Mouse (Mus musculus): Measurements from ENCODE around the gene Ccdc12. TPM values are rescaled to one million over a fixed set of nuclear protein-coding genes. Genes with fewer than 3 reads are reported as not detected.

Ccdc12 gene
- total and polyA plus RNA-seq, 3 experiments, result 85.2 to 104 (median 97.8) TPM

DNA sequence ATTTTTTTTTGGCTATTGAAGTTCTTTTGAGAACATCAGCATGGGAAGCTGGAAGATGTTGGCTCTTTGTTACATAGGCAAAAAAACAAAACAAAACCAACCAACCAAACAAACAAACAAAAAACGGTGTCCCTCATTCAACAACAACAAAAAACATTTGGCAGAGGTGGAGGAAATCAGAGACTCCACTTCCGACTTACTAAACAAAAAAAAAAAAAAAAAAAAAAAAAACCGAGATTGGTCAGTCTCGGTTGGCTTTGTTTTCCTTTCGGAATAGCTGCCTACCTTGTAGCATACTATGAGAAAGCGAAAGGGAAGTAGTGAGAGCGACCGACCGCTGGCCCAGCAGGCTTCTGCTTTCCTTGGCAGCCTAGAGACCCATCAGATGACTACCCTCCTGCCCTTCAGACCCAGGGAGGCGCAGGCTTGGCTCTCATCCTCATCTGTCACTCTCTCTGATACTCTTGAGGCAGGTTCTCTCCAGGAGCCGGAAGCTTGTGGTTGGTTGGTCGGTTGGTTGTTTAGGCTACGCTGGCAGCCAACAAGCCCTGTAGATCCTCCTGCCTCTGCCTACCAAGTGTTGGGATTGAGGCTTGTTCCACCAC is 1.3 kb downstream of the Ccdc12 start:
- H3K27me3 ChIP-seq (replicated peaks), result no peaks in the 10 kb centered on the region
- peak; percentile 30; the same call in 1 of the 2 replicates for TF ChIP-seq EP300 (IDR thresholded peaks at IDR 0.05; ENCODE audit: low read length)
- TF ChIP-seq CTCF (conservative IDR thresholded peaks at IDR 0.05 in 1 of 2, IDR thresholded peaks at IDR 0.05 in 1 of 2; ENCODE audit: low read depth in 2 of 2, low read length in 2 of 2), result no peak
- no peak for TF ChIP-seq MAFK (IDR thresholded peaks at IDR 0.05; ENCODE audit: insufficient replicate concordance, low read length)
- TF ChIP-seq ELF1 (IDR thresholded peaks at IDR 0.05; ENCODE audit: low read depth, low read length), result peak; percentile 20; the same call in 1 of the 2 replicates
- TF ChIP-seq NRF1 (IDR thresholded peaks at IDR 0.05; ENCODE audit: low read depth, low read length), result peak; percentile 34; the same call in 1 of the 2 replicates
- peak; percentile 27; the same call in 1 of the 2 replicates for TF ChIP-seq IRF4 (IDR thresholded peaks at IDR 0.05; ENCODE audit: low read depth, low read length)
- 0 out of 2 replicates have a peak, but pooled peaks have one; percentile 9 for TF ChIP-seq MYC (IDR thresholded peaks at IDR 0.05; ENCODE audit: low read depth, low read length)
- TF ChIP-seq MXI1 (IDR thresholded peaks at IDR 0.05; ENCODE audit: low read depth, low read length), result no peak; the same call in 1 of the 2 replicates
- TF ChIP-seq ZKSCAN1 (IDR thresholded peaks at IDR 0.05; ENCODE audit: borderline replicate concordance, low read depth, low read length), result no peak
- TF ChIP-seq MEF2A (IDR thresholded peaks at IDR 0.05; ENCODE audit: borderline replicate concordance, low read depth, low read length), result 0 out of 2 replicates have a peak, but pooled peaks have one; percentile 14
- TF ChIP-seq HCFC1 (IDR thresholded peaks at IDR 0.05; ENCODE audit: low read depth, low read length), result no peak
- TF ChIP-seq SIN3A (IDR thresholded peaks at IDR 0.05; ENCODE audit: low read length), result peak; percentile 53; the same call in 1 of the 2 replicates
- TF ChIP-seq ZNF384 (IDR thresholded peaks at IDR 0.05; ENCODE audit: low read depth, low read length), result peak; percentile 94
- TF ChIP-seq CHD1 (IDR thresholded peaks at IDR 0.05; ENCODE audit: low read depth, low read length), result 0 out of 2 replicates have a peak, but pooled peaks have one; percentile 56
- H3K36me3 ChIP-seq (replicated peaks in 1 of 2; ENCODE audit: control insufficient read depth in 1 of 2, insufficient read depth in 1 of 2, low read length in 1 of 2), result peaks cover 0 to 11% of the 10 kb centered on the region in 2 experiments
- H3K27ac ChIP-seq (ENCODE audit: insufficient read depth, low read depth), result peak overlapping the region; percentile 80
- peaks cover 25 to 72% of the 10 kb centered on the region in 2 experiments for H3K4me1 ChIP-seq (ENCODE audit: control insufficient read depth in 1 of 2, insufficient read depth in 2 of 2)
- peak overlapping the region; percentile 71; the same call in 1 of the 2 replicates for H3K4me2 ChIP-seq (ENCODE audit: insufficient read depth, low read depth, poor library complexity, severe bottlenecking)
- peak; percentile 62 for DNase-seq (ENCODE audit: extremely low read depth)
- H3K9me3 ChIP-seq (replicated peaks; ENCODE audit: low read length), result no peaks in the 10 kb centered on the region
- H3K4me3 ChIP-seq (replicated peaks in 1 of 3; ENCODE audit: low read depth in 2 of 3, low read length in 2 of 3, poor library complexity in 1 of 3), result peak overlapping the region; percentile 67 to 80 (median 69)
- peak overlapping the region; percentile 85 for H3K9ac ChIP-seq (ENCODE audit: insufficient read depth, low read depth)
- dilution Hi-C loops (cut with MboI; ENCODE audit: extremely low pct_ligation_motif_present, extremely low pct_unique_long_range_greater_than_20kb, low sequenced_read_pairs) (no loop called here), in situ Hi-C loops (cut with MboI; ENCODE audit: low pct_ligation_motif_present, low pct_unique_long_range_greater_than_20kb, low sequenced_read_pairs) (no loop called here)
- H3K79me2 ChIP-seq (replicated peaks; ENCODE audit: control insufficient read depth, extremely low read depth, insufficient read depth, poor library complexity, severe bottlenecking), result peaks cover 44% of the 10 kb centered on the region

DNA sequence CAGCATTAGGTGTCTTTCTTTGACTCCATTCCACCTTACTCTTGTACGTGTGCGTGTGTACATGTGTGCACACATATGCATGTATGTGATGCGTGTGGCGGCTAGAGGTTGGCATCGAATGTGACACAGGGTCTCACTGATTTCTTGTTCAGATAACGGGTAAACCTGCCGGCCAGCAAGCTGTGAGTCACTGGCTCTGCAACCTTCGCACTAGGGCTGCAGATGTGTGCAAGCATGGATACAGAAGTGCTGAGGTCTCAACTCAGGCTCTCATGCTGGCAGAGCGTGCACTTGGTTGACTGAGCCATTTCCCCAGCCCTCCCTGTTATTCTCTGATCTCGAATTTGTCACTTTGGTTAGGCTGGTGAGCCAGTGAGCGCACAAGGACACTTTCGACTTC is 3.2 kb downstream of the Ccdc12 start:
- H3K9ac ChIP-seq (ENCODE audit: insufficient read depth, low read depth), result no peak overlapping the region
- peaks cover 23 to 74% of the 10 kb centered on the region in 2 experiments for H3K4me1 ChIP-seq (ENCODE audit: control insufficient read depth in 1 of 2, insufficient read depth in 2 of 2)
- H3K4me2 ChIP-seq (ENCODE audit: insufficient read depth, low read depth, poor library complexity, severe bottlenecking), result no peak overlapping the region
- in situ Hi-C loops (cut with MboI; ENCODE audit: low pct_ligation_motif_present, low pct_unique_long_range_greater_than_20kb, low sequenced_read_pairs) (no loop called here), dilution Hi-C loops (cut with MboI; ENCODE audit: extremely low pct_ligation_motif_present, extremely low pct_unique_long_range_greater_than_20kb, low sequenced_read_pairs) (no loop called here)
- no peaks in the 10 kb centered on the region for H3K9me3 ChIP-seq (replicated peaks; ENCODE audit: low read length)
- peak overlapping the region; percentile 11; the same call in 1 of the 2 replicates for H3K27ac ChIP-seq (ENCODE audit: insufficient read depth, low read depth)
- peaks cover 0 to 11% of the 10 kb centered on the region in 2 experiments for H3K36me3 ChIP-seq (replicated peaks in 1 of 2; ENCODE audit: control insufficient read depth in 1 of 2, insufficient read depth in 1 of 2, low read length in 1 of 2)
- no peak overlapping the region for H3K4me3 ChIP-seq (replicated peaks in 1 of 3; ENCODE audit: low read depth in 2 of 3, low read length in 2 of 3, poor library complexity in 1 of 3)
- DNase-seq (ENCODE audit: extremely low read depth), result no peak
- TF ChIP-seq ZC3H11A (IDR thresholded peaks at IDR 0.05; ENCODE audit: low read depth, low read length) (no peak), MAZ (IDR thresholded peaks at IDR 0.05; ENCODE audit: low read depth, low read length) (no peak), JUND (conservative IDR thresholded peaks at IDR 0.05; ENCODE audit: low read depth, low read length) (no peak), E2F4 (IDR thresholded peaks at IDR 0.05; ENCODE audit: insufficient replicate concordance, low read depth, low read length) (no peak), USF1 (IDR thresholded peaks at IDR 0.05; ENCODE audit: low read depth, low read length) (no peak)
- peaks cover 57% of the 10 kb centered on the region for H3K79me2 ChIP-seq (replicated peaks; ENCODE audit: control insufficient read depth, extremely low read depth, insufficient read depth, poor library complexity, severe bottlenecking)
- no peaks in the 10 kb centered on the region for H3K27me3 ChIP-seq (replicated peaks)

All from CH12.LX (cell line).